Mouse (Mus musculus): ENCODE measurements around the gene Gm13696. TPM values are rescaled to one million over a fixed set of nuclear protein-coding genes. Genes with fewer than 3 reads are reported as not detected.
"Not testable (repeated sequence)": the region's sequence is repeated elsewhere in the genome, so short reads cannot be mapped to it uniquely, and the experiment has no call there.

Gm13696 gene
- polyA plus RNA-seq (2015; fragmentation: Nextera tagmentation; extraction: Ambion mirVana): not detected in 2 replicates

- H3K9ac ChIP-seq (replicated peaks; ENCODE audit: low read length); H3K9me3 ChIP-seq (ENCODE audit: low read length); H3K4me2 ChIP-seq (replicated peaks; ENCODE audit: low read depth, low read length); H3K4me1 ChIP-seq (ENCODE audit: insufficient read depth, low read length); H3K27ac ChIP-seq (ENCODE audit: low read length); H3K4me3 ChIP-seq (ENCODE audit: low read length); ATAC-seq (ENCODE audit: low FRiP score, low TSS enrichment); H3K27me3 ChIP-seq (ENCODE audit: insufficient read depth, low read length); H3K36me3 ChIP-seq (ENCODE audit: insufficient read depth, low read length): not testable (repeated sequence)
- WGBS: no CpG with 5 or more reads among the region's 6 CpGs
These were observed at the start of gene Gm13696 for GRCm38 (mm10) chr2:83972823-83973222. Gene Gm13696 (plus strand): TSS chr2:83973123.

- Histone ChIP-seq H3K4me3 (ENCODE audit: low read length) (no peak overlapping the region), H3K4me2 (replicated peaks; ENCODE audit: low read depth, low read length) (no peak overlapping the region), H3K27me3 (ENCODE audit: insufficient read depth, low read length) (no peaks in the 10 kb centered on the region), H3K4me1 (ENCODE audit: insufficient read depth, low read length) (no peaks in the 10 kb centered on the region), H3K36me3 (ENCODE audit: insufficient read depth, low read length) (no peaks in the 10 kb centered on the region), H3K9me3 (ENCODE audit: low read length) (no peaks in the 10 kb centered on the region), H3K9ac (replicated peaks; ENCODE audit: low read length) (no peak overlapping the region), H3K27ac (ENCODE audit: low read length) (no peak overlapping the region)
- 20% methylated on average over 2 of the region's 2 CpGs for WGBS
- no peak for ATAC-seq (ENCODE audit: low FRiP score, low TSS enrichment)
These were observed 43.3 kb upstream of the Gm13696 start for GRCm38 (mm10) chr2:83929478-83930088.

- Histone ChIP-seq H3K9me3 (ENCODE audit: low read length) (no peaks in the 10 kb centered on the region), H3K27ac (ENCODE audit: low read length) (no peak within 1 kb of the TSS), H3K9ac (replicated peaks; ENCODE audit: low read length) (no peak within 1 kb of the TSS), H3K4me2 (replicated peaks; ENCODE audit: low read depth, low read length) (peak within 1 kb of the TSS; percentile 51), H3K4me3 (ENCODE audit: low read length) (peak within 1 kb of the TSS; percentile 26), H3K27me3 (ENCODE audit: insufficient read depth, low read length) (no peaks in the 10 kb centered on the region), H3K4me1 (ENCODE audit: insufficient read depth, low read length) (no peaks in the 10 kb centered on the region), H3K36me3 (ENCODE audit: insufficient read depth, low read length) (no peaks in the 10 kb centered on the region)
- WGBS: under 1% methylated on average over 20 of the region's 20 CpGs
- ATAC-seq (ENCODE audit: low FRiP score, low TSS enrichment): peak; percentile 83; the same call in 1 of the 2 replicates
These were observed 32.0 kb upstream of the Gm13696 start, which contains the start of gene Zswim2 for GRCm38 (mm10) chr2:83940931-83941361. Gene Zswim2 (minus strand): TSS chr2:83941228.

GRCm38 (mm10) chr2:83941378-83941777 is 31.5 kb upstream of the Gm13696 start:
- no peaks in the 10 kb centered on the region for H3K36me3 ChIP-seq (ENCODE audit: insufficient read depth, low read length)
- H3K4me2 ChIP-seq (replicated peaks; ENCODE audit: low read depth, low read length): peak overlapping the region; percentile 51
- H3K27me3 ChIP-seq (ENCODE audit: insufficient read depth, low read length): no peaks in the 10 kb centered on the region
- no peak for ATAC-seq (ENCODE audit: low FRiP score, low TSS enrichment)
- H3K4me3 ChIP-seq (ENCODE audit: low read length): peak overlapping the region; percentile 26; the same call in 1 of the 2 replicates
- no peaks in the 10 kb centered on the region for H3K9me3 ChIP-seq (ENCODE audit: low read length)
- 36% methylated on average over 3 of the region's 3 CpGs for WGBS
- H3K4me1 ChIP-seq (ENCODE audit: insufficient read depth, low read length): no peaks in the 10 kb centered on the region
- H3K27ac ChIP-seq (ENCODE audit: low read length): no peak overlapping the region
- H3K9ac ChIP-seq (replicated peaks; ENCODE audit: low read length): no peak overlapping the region

- no peak overlapping the region for H3K27ac ChIP-seq (ENCODE audit: low read length)
- H3K9ac ChIP-seq (replicated peaks; ENCODE audit: low read length): no peak overlapping the region
- no peaks in the 10 kb centered on the region for H3K27me3 ChIP-seq (ENCODE audit: insufficient read depth, low read length)
- no peak for ATAC-seq (ENCODE audit: low FRiP score, low TSS enrichment)
- H3K4me2 ChIP-seq (replicated peaks; ENCODE audit: low read depth, low read length): no peak overlapping the region
- no peaks in the 10 kb centered on the region for H3K4me1 ChIP-seq (ENCODE audit: insufficient read depth, low read length)
- H3K36me3 ChIP-seq (ENCODE audit: insufficient read depth, low read length): no peaks in the 10 kb centered on the region
- H3K9me3 ChIP-seq (ENCODE audit: low read length): no peaks in the 10 kb centered on the region
- H3K4me3 ChIP-seq (ENCODE audit: low read length): no peak overlapping the region
- 70% methylated on average over 4 of the region's 4 CpGs for WGBS
These were observed 31.1 kb upstream of the Gm13696 start for GRCm38 (mm10) chr2:83941792-83942191.

GRCm38 (mm10) chr2:83955393-83955792 is 17.5 kb upstream of the Gm13696 start, which contains the start of gene Gm13698:
Gene Gm13698 (plus strand): TSS chr2:83955693.
- H3K27me3 ChIP-seq (ENCODE audit: insufficient read depth, low read length); H3K4me3 ChIP-seq (ENCODE audit: low read length); ATAC-seq (ENCODE audit: low FRiP score, low TSS enrichment); H3K9ac ChIP-seq (replicated peaks; ENCODE audit: low read length); H3K27ac ChIP-seq (ENCODE audit: low read length); H3K4me1 ChIP-seq (ENCODE audit: insufficient read depth, low read length); H3K36me3 ChIP-seq (ENCODE audit: insufficient read depth, low read length); H3K4me2 ChIP-seq (replicated peaks; ENCODE audit: low read depth, low read length); H3K9me3 ChIP-seq (ENCODE audit: low read length): not testable (repeated sequence)
- no CpG with 5 or more reads among the region's 6 CpGs for WGBS

GRCm38 (mm10) chr2:83961203-83961602 is 11.7 kb upstream of the Gm13696 start, which contains the start of gene Gm13693:
Gene Gm13693 (plus strand): TSS chr2:83961503.
- not testable (repeated sequence) for H3K9me3 ChIP-seq (ENCODE audit: low read length); H3K27ac ChIP-seq (ENCODE audit: low read length); H3K9ac ChIP-seq (replicated peaks; ENCODE audit: low read length); H3K4me2 ChIP-seq (replicated peaks; ENCODE audit: low read depth, low read length); ATAC-seq (ENCODE audit: low FRiP score, low TSS enrichment); H3K36me3 ChIP-seq (ENCODE audit: insufficient read depth, low read length); H3K4me3 ChIP-seq (ENCODE audit: low read length); H3K4me1 ChIP-seq (ENCODE audit: insufficient read depth, low read length); H3K27me3 ChIP-seq (ENCODE audit: insufficient read depth, low read length)
- WGBS: no CpG with 5 or more reads among the region's 6 CpGs

- ATAC-seq (ENCODE audit: low FRiP score, low TSS enrichment); H3K4me2 ChIP-seq (replicated peaks; ENCODE audit: low read depth, low read length); H3K9ac ChIP-seq (replicated peaks; ENCODE audit: low read length); H3K27me3 ChIP-seq (ENCODE audit: insufficient read depth, low read length); H3K4me3 ChIP-seq (ENCODE audit: low read length); H3K36me3 ChIP-seq (ENCODE audit: insufficient read depth, low read length); H3K27ac ChIP-seq (ENCODE audit: low read length); H3K9me3 ChIP-seq (ENCODE audit: low read length); H3K4me1 ChIP-seq (ENCODE audit: insufficient read depth, low read length): not testable (repeated sequence)
- WGBS: no CpG with 5 or more reads among the region's 6 CpGs
These were observed 5.9 kb upstream of the Gm13696 start, which contains the start of gene Gm13695 for GRCm38 (mm10) chr2:83967013-83967412. Gene Gm13695 (plus strand): TSS chr2:83967313.

GRCm38 (mm10) chr2:83978633-83979032 is 5.7 kb downstream of the Gm13696 start, which contains the start of gene Gm13694:
Gene Gm13694 (plus strand): TSS chr2:83978933.
- H3K9me3 ChIP-seq (ENCODE audit: low read length); H3K4me3 ChIP-seq (ENCODE audit: low read length); H3K4me1 ChIP-seq (ENCODE audit: insufficient read depth, low read length); ATAC-seq (ENCODE audit: low FRiP score, low TSS enrichment); H3K36me3 ChIP-seq (ENCODE audit: insufficient read depth, low read length); H3K27ac ChIP-seq (ENCODE audit: low read length); H3K27me3 ChIP-seq (ENCODE audit: insufficient read depth, low read length); H3K9ac ChIP-seq (replicated peaks; ENCODE audit: low read length); H3K4me2 ChIP-seq (replicated peaks; ENCODE audit: low read depth, low read length): not testable (repeated sequence)
- WGBS: no CpG with 5 or more reads among the region's 6 CpGs

- not testable (repeated sequence) for H3K4me2 ChIP-seq (replicated peaks; ENCODE audit: low read depth, low read length); H3K4me3 ChIP-seq (ENCODE audit: low read length); H3K4me1 ChIP-seq (ENCODE audit: insufficient read depth, low read length); H3K36me3 ChIP-seq (ENCODE audit: insufficient read depth, low read length); H3K9ac ChIP-seq (replicated peaks; ENCODE audit: low read length); ATAC-seq (ENCODE audit: low FRiP score, low TSS enrichment); H3K27me3 ChIP-seq (ENCODE audit: insufficient read depth, low read length); H3K27ac ChIP-seq (ENCODE audit: low read length); H3K9me3 ChIP-seq (ENCODE audit: low read length)
- WGBS: no CpG with 5 or more reads among the region's 6 CpGs
These were observed 11.5 kb downstream of the Gm13696 start, which contains the start of gene Gm13697 for GRCm38 (mm10) chr2:83984443-83984842. Gene Gm13697 (plus strand): TSS chr2:83984743.
